Mouse (Mus musculus): ENCODE data around the gene Zrsr1.

DNA sequence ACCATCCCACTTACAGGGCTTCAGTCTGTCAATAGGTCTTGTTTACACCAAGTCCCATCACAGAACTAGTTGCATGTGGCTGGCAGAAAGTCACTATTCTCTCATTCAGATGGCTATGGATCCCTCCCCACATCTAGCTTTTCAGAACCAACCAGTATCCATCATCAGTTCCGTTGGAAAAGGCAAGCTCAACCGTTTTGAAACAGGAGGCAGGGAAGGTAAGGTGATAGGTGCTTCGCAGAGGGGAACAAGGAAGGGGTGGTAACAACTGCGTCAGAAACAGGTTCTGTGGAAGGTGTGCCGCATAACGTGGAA lies 35.3 kb downstream of the Zrsr1 start:
- TF ChIP-seq CTCF (IDR thresholded peaks at IDR 0.05; ENCODE audit: borderline replicate concordance, control insufficient read depth, extremely low read depth, insufficient read depth, low read length, poor library complexity) = no peak
- no peak for TF ChIP-seq POLR2A (IDR thresholded peaks at IDR 0.05; ENCODE audit: control insufficient read depth, extremely low read depth, insufficient read depth, low read length, poor library complexity)

Measured in thymus, adult 2 months (tissue).